Mouse (Mus musculus) hindbrain, embryonic 13.5 days (tissue): ENCODE data around the gene Zfp369. TPM values are rescaled to one million over a fixed set of nuclear protein-coding genes. Genes with fewer than 3 reads are reported as not detected.

Source experiments
- ATAC-seq: fragments of 200-750 bp; cut with Nextera tagmentation; 2 replicates; pipeline ENCODE4 v1.8.0; 2017; ENCODE audit warnings: moderate TSS enrichment; ENCODE audit not compliant: low FRiP score
- H3K27ac ChIP-seq: fragments of 300-500 bp; sonication (generic); 2 replicates; pipeline ENCODE4 v1.5.1; 2015; ENCODE audit warnings: inconsistent platforms, mild to moderate bottlenecking, moderate library complexity
- H3K27me3 ChIP-seq: fragments of 300-500 bp; sonication (generic); 2 replicates; pipeline ENCODE4 v1.6.1; 2015; ENCODE audit warnings: mild to moderate bottlenecking, inconsistent platforms
- H3K36me3 ChIP-seq: fragments of 300-500 bp; sonication (generic); 2 replicates; pipeline ENCODE4 v1.6.1; 2015; ENCODE audit warnings: mild to moderate bottlenecking, inconsistent platforms
- H3K4me1 ChIP-seq: fragments of 300-500 bp; sonication (generic); replicated peaks from 2 replicates; pipeline ENCODE4 v1.6.1; 2015; ENCODE audit warnings: inconsistent platforms
- H3K4me2 ChIP-seq: fragments of 300-500 bp; sonication (generic); 2 replicates; pipeline ENCODE4 v1.6.1; 2015; ENCODE audit warnings: inconsistent platforms, mild to moderate bottlenecking, moderate library complexity
- H3K4me3 ChIP-seq: fragments of 300-500 bp; sonication (generic); 2 replicates; pipeline ENCODE4 v1.5.1; 2015; ENCODE audit warnings: mild to moderate bottlenecking, inconsistent platforms
- H3K9ac ChIP-seq: fragments of 300-500 bp; sonication (generic); 2 replicates; pipeline ENCODE4 v1.6.1; 2015; ENCODE audit warnings: mild to moderate bottlenecking, inconsistent platforms
- H3K9me3 ChIP-seq: fragments of 300-500 bp; sonication (generic); 2 replicates; pipeline ENCODE4 v1.6.1; 2016; ENCODE audit warnings: inconsistent platforms
- WGBS: fragments of 180-500 bp; shearing (Covaris S2); methylation state at CpG from one replicate; pipeline ENCODE4 v1.1.7; 2015; 5-methylcytosine and 5-hydroxymethylcytosine counted together
- polyA plus RNA-seq: library from polyadenylated mRNA; unstranded; fragments of >200 nt; fragmentation: Nextera tagmentation; extraction: Ambion mirVana; gene quantifications from 2 replicates; pipeline ENCODE4 v1.2.1, GENCODE M21; 2015

Zfp369 gene
- 18.1 and 22.4 TPM in 2 replicates for polyA plus RNA-seq

- under 1% methylated on average over 50 of the region's 50 CpGs for WGBS
- ATAC-seq = peak; percentile 99
- Histone ChIP-seq H3K4me2 (peak within 1 kb of the TSS; percentile 59), H3K9ac (peak within 1 kb of the TSS; percentile 83), H3K4me1 (peaks cover 18% of the 10 kb centered on the region), H3K27me3 (no peaks in the 10 kb centered on the region), H3K36me3 (peaks cover 55% of the 10 kb centered on the region), H3K9me3 (peaks cover 29% of the 10 kb centered on the region), H3K4me3 (peak within 1 kb of the TSS; percentile 66), H3K27ac (peak within 1 kb of the TSS; percentile 92)
Observed at GRCm38 (mm10) chr13:65278383-65279341, at the start of gene Zfp369. TSS of gene Zfp369 (plus strand) at chr13:65278814.

- Histone ChIP-seq H3K9me3 (peaks cover 6% of the 10 kb centered on the region; the same call in 1 of the 2 replicates), H3K9ac (no peak overlapping the region), H3K27me3 (no peaks in the 10 kb centered on the region), H3K4me1 (peaks cover 11% of the 10 kb centered on the region), H3K4me2 (no peak overlapping the region), H3K27ac (no peak overlapping the region), H3K4me3 (no peak overlapping the region), H3K36me3 (no peaks in the 10 kb centered on the region)
- no peak for ATAC-seq
- WGBS = 73% methylated on average over 9 of the region's 9 CpGs
Observed at GRCm38 (mm10) chr13:65237211-65237610, 41.4 kb upstream of the Zfp369 start.

- Histone ChIP-seq H3K4me1 (peaks cover 18% of the 10 kb centered on the region), H3K27ac (peak overlapping the region; percentile 95), H3K4me3 (peak overlapping the region; percentile 71), H3K4me2 (peak overlapping the region; percentile 99), H3K9ac (peak overlapping the region; percentile 77), H3K27me3 (no peaks in the 10 kb centered on the region), H3K9me3 (peaks cover 25% of the 10 kb centered on the region), H3K36me3 (peaks cover 14% of the 10 kb centered on the region)
- ATAC-seq = peak; percentile 97
- WGBS = 1% methylated on average over 28 of the region's 28 CpGs
Observed at GRCm38 (mm10) chr13:65240509-65241098, 38.0 kb upstream of the Zfp369 start.

- H3K4me2 ChIP-seq = peak overlapping the region; percentile 99
- peak overlapping the region; percentile 71 for H3K4me3 ChIP-seq
- H3K9ac ChIP-seq = peak overlapping the region; percentile 77
- H3K27ac ChIP-seq = peak overlapping the region; percentile 95
- peaks cover 20% of the 10 kb centered on the region for H3K36me3 ChIP-seq
- WGBS = under 1% methylated on average over 45 of the region's 45 CpGs
- ATAC-seq = peak; percentile 89
- peaks cover 31% of the 10 kb centered on the region for H3K9me3 ChIP-seq
- peaks cover 18% of the 10 kb centered on the region for H3K4me1 ChIP-seq
- H3K27me3 ChIP-seq = no peaks in the 10 kb centered on the region
Observed at GRCm38 (mm10) chr13:65241099-65241626, 37.5 kb upstream of the Zfp369 start.

GRCm38 (mm10) chr13:65241627-65242318 is 36.8 kb upstream of the Zfp369 start:
- ATAC-seq = no peak; the same call in 1 of the 2 replicates
- peak overlapping the region; percentile 99 for H3K4me2 ChIP-seq
- 4% methylated on average over 51 of the region's 51 CpGs for WGBS

GRCm38 (mm10) chr13:65242319-65242787 is 36.3 kb upstream of the Zfp369 start:
- H3K4me2 ChIP-seq = peak overlapping the region; percentile 99
- H3K9ac ChIP-seq = peak overlapping the region; percentile 77; the same call in 1 of the 2 replicates
- peaks cover 23% of the 10 kb centered on the region for H3K36me3 ChIP-seq
- no peaks in the 10 kb centered on the region for H3K27me3 ChIP-seq
- H3K4me1 ChIP-seq = peaks cover 18% of the 10 kb centered on the region
- no peak overlapping the region for H3K27ac ChIP-seq
- no peak for ATAC-seq
- H3K4me3 ChIP-seq = peak overlapping the region; percentile 71
- 37% methylated on average over 27 of the region's 27 CpGs for WGBS
- peaks cover 29% of the 10 kb centered on the region for H3K9me3 ChIP-seq

More at GRCm38 (mm10) chr13:65241627-65242318, 36.8 kb upstream of the Zfp369 start:
- H3K4me1 ChIP-seq = peaks cover 18% of the 10 kb centered on the region
- peak overlapping the region; percentile 77 for H3K9ac ChIP-seq
- peaks cover 33% of the 10 kb centered on the region for H3K9me3 ChIP-seq
- peaks cover 20% of the 10 kb centered on the region for H3K36me3 ChIP-seq
- H3K27me3 ChIP-seq = no peaks in the 10 kb centered on the region
- peak overlapping the region; percentile 95 for H3K27ac ChIP-seq
- H3K4me3 ChIP-seq = peak overlapping the region; percentile 71

- no peak overlapping the region for H3K27ac ChIP-seq
- H3K4me2 ChIP-seq = no peak overlapping the region
- peaks cover 29% of the 10 kb centered on the region for H3K36me3 ChIP-seq
- no peaks in the 10 kb centered on the region for H3K27me3 ChIP-seq
- no peak overlapping the region for H3K4me3 ChIP-seq
- H3K9ac ChIP-seq = no peak overlapping the region
- H3K4me1 ChIP-seq = peaks cover 18% of the 10 kb centered on the region
- WGBS = 96% methylated on average over 4 of the region's 4 CpGs
- no peak for ATAC-seq
- H3K9me3 ChIP-seq = peaks cover 34% of the 10 kb centered on the region
Observed at GRCm38 (mm10) chr13:65243273-65243672, 35.3 kb upstream of the Zfp369 start.

GRCm38 (mm10) chr13:65258175-65258954 is 20.2 kb upstream of the Zfp369 start:
- H3K4me1 ChIP-seq = no peaks in the 10 kb centered on the region; the same call in 1 of the 2 replicates
- 0 out of 2 replicates have a peak overlapping the region, but pooled peaks have one; percentile 26 for H3K27ac ChIP-seq
- H3K4me2 ChIP-seq = peak overlapping the region; percentile 52
- H3K9ac ChIP-seq = peak overlapping the region; percentile 46; the same call in 1 of the 2 replicates
- ATAC-seq = peak; percentile 84
- WGBS = 26% methylated on average over 36 of the region's 36 CpGs
- peaks cover 3% of the 10 kb centered on the region; the same call in 1 of the 2 replicates for H3K27me3 ChIP-seq
- peaks cover 66% of the 10 kb centered on the region for H3K9me3 ChIP-seq
- peaks cover 68% of the 10 kb centered on the region for H3K36me3 ChIP-seq
- H3K4me3 ChIP-seq = peak overlapping the region; percentile 36

GRCm38 (mm10) chr13:65259239-65259638 is 19.4 kb upstream of the Zfp369 start, which contains the start of gene Gm10775:
TSS of gene Gm10775 (plus strand) at chr13:65259539.
- Histone ChIP-seq H3K36me3 (peaks cover 73% of the 10 kb centered on the region), H3K4me1 (no peaks in the 10 kb centered on the region; the same call in 1 of the 2 replicates), H3K27ac (0 out of 2 replicates have a peak within 1 kb of the TSS, but pooled peaks have one; percentile 26), H3K9ac (peak within 1 kb of the TSS; percentile 46; the same call in 1 of the 2 replicates), H3K4me3 (peak within 1 kb of the TSS; percentile 36), H3K4me2 (peak within 1 kb of the TSS; percentile 52), H3K27me3 (peaks cover 3% of the 10 kb centered on the region; the same call in 1 of the 2 replicates), H3K9me3 (peaks cover 75% of the 10 kb centered on the region)
- 40% methylated on average over 29 of the region's 29 CpGs for WGBS
- ATAC-seq = no peak

GRCm38 (mm10) chr13:65262086-65262485 is 16.5 kb upstream of the Zfp369 start:
- Histone ChIP-seq H3K4me2 (no peak overlapping the region), H3K27me3 (peaks cover 3% of the 10 kb centered on the region; the same call in 1 of the 2 replicates), H3K4me1 (no peaks in the 10 kb centered on the region; the same call in 1 of the 2 replicates), H3K9me3 (peaks cover 90% of the 10 kb centered on the region), H3K36me3 (peaks cover 87% of the 10 kb centered on the region), H3K27ac (no peak overlapping the region), H3K4me3 (no peak overlapping the region), H3K9ac (no peak overlapping the region)
- ATAC-seq = no peak
- 99% methylated on average over 5 of the region's 5 CpGs for WGBS
